Mouse (Mus musculus): ENCODE data around the gene Srm. TPM values are rescaled to one million over a fixed set of nuclear protein-coding genes. Genes with fewer than 3 reads are reported as not detected.

Srm gene
- total and polyA plus RNA-seq, 3 experiments: 305 to 765 (median 332) TPM

- TF ChIP-seq ZMIZ1 (IDR thresholded peaks at IDR 0.05; ENCODE audit: low read depth, low read length) (no peak), MAFK (IDR thresholded peaks at IDR 0.05; ENCODE audit: borderline replicate concordance, low read depth, low read length) (no peak), ELF1 (IDR thresholded peaks at IDR 0.05; ENCODE audit: low read depth, low read length) (no peak; the same call in 1 of the 2 replicates), GATA1 (IDR thresholded peaks at IDR 0.05; ENCODE audit: low read depth, low read length) (no peak), MEF2A (IDR thresholded peaks at IDR 0.05; ENCODE audit: extremely low read depth, insufficient replicate concordance, low read depth, low read length, poor library complexity, severe bottlenecking) (no peak), GABPA (IDR thresholded peaks at IDR 0.05; ENCODE audit: low read depth, low read length) (no peak), NRF1 (IDR thresholded peaks at IDR 0.05; ENCODE audit: insufficient read depth, low read depth, low read length, poor library complexity, severe bottlenecking) (peak; percentile 74), E2F4 (IDR thresholded peaks at IDR 0.05; ENCODE audit: borderline replicate concordance, low read depth, low read length) (peak; percentile 58; the same call in 1 of the 2 replicates), POLR2A (IDR thresholded peaks at IDR 0.05; ENCODE audit: control insufficient read depth in 1 of 2, insufficient read depth in 1 of 2, low read depth in 1 of 2, low read length in 2 of 2, poor library complexity in 1 of 2) (peak; percentile 48 to 79; a peak in 3 of 4 replicates), ETS1 (IDR thresholded peaks at IDR 0.05; ENCODE audit: low read depth, low read length) (0 out of 2 replicates have a peak, but pooled peaks have one; percentile 39), CHD2 (IDR thresholded peaks at IDR 0.05; ENCODE audit: low read length) (peak; percentile 92), NELFE (IDR thresholded peaks at IDR 0.05; ENCODE audit: low read depth, low read length) (peak; percentile 47; the same call in 1 of the 2 replicates), ZC3H11A (IDR thresholded peaks at IDR 0.05; ENCODE audit: low read depth, low read length) (no peak), HCFC1 (IDR thresholded peaks at IDR 0.05; ENCODE audit: low read depth, low read length) (peak; percentile 78), TCF12 (IDR thresholded peaks at IDR 0.05; ENCODE audit: low read depth, low read length) (peak; percentile 43; the same call in 1 of the 2 replicates), TAL1 (IDR thresholded peaks at IDR 0.05; ENCODE audit: low read length) (no peak), MXI1 (IDR thresholded peaks at IDR 0.05; ENCODE audit: low read depth, low read length) (peak; percentile 48; the same call in 1 of the 2 replicates), BHLHE40 (IDR thresholded peaks at IDR 0.05; ENCODE audit: borderline replicate concordance, low read depth, low read length) (no peak), SMC3 (IDR thresholded peaks at IDR 0.05; ENCODE audit: low read depth, low read length) (no peak), MAZ (IDR thresholded peaks at IDR 0.05; ENCODE audit: low read depth, low read length) (no peak), SIN3A (IDR thresholded peaks at IDR 0.05; ENCODE audit: low read length) (no peak; the same call in 1 of the 2 replicates), MYC (IDR thresholded peaks at IDR 0.05; ENCODE audit: low read depth, low read length) (peak; percentile 81; the same call in 1 of the 2 replicates), MAX (IDR thresholded peaks at IDR 0.05; ENCODE audit: low read length) (peak; percentile 97), USF1 (IDR thresholded peaks at IDR 0.05; ENCODE audit: low read depth, low read length) (no peak), JUND (IDR thresholded peaks at IDR 0.05; ENCODE audit: low read depth, low read length) (no peak), POLR2AphosphoS5 (IDR thresholded peaks at IDR 0.05; ENCODE audit: borderline replicate concordance, low read depth, low read length) (no peak), RAD21 (IDR thresholded peaks at IDR 0.05; ENCODE audit: low read depth, low read length) (no peak), RCOR1 (IDR thresholded peaks at IDR 0.05; ENCODE audit: low read depth, low read length) (no peak), EP300 (IDR thresholded peaks at IDR 0.05; ENCODE audit: low read depth in 1 of 2, low read length in 2 of 2) (no peak), TBP (IDR thresholded peaks at IDR 0.05; ENCODE audit: low read depth, low read length) (peak; percentile 61; the same call in 1 of the 2 replicates)
These were observed 32.9 kb upstream of the Srm start, which contains the start of gene Exosc10 for GRCm38 (mm10) chr4:148558297-148559000. Gene Exosc10, plus strand, starts transcription at chr4:148558429.

More at GRCm38 (mm10) chr4:148558297-148559000, 32.9 kb upstream of the Srm start, which contains the start of gene Exosc10:
- H3K27ac ChIP-seq (ENCODE audit: control insufficient read depth, low read depth, low read length): peak within 1 kb of the TSS; percentile 88
- H3K79me2 ChIP-seq (ENCODE audit: control insufficient read depth, insufficient read depth, low read length, poor library complexity): peaks cover 8% of the 10 kb centered on the region
- H3K9ac ChIP-seq (ENCODE audit: control insufficient read depth, low read depth, low read length, poor library complexity, severe bottlenecking): peak within 1 kb of the TSS; percentile 96
- no peaks in the 10 kb centered on the region for H3K9me3 ChIP-seq (replicated peaks; ENCODE audit: insufficient read depth, low read length)
- H3K4me3 ChIP-seq (ENCODE audit: control insufficient read depth in 1 of 2, insufficient read depth in 1 of 2, low read depth in 2 of 2, low read length in 2 of 2): peak within 1 kb of the TSS; percentile 63 to 83
- H3K27me3 ChIP-seq (ENCODE audit: control insufficient read depth in 1 of 2, insufficient read depth in 2 of 2, low read length in 2 of 2): no peaks in the 10 kb centered on the region
- H3K4me1 ChIP-seq (ENCODE audit: control insufficient read depth in 1 of 2, insufficient read depth in 2 of 2, low read length in 2 of 2): peaks cover 0 to 9% of the 10 kb centered on the region in 2 experiments; a peak in 2 of 4 replicates
- DNase-seq (ENCODE audit: low read depth, low spot score): peak; percentile 88
- peaks cover 8 to 11% of the 10 kb centered on the region in 2 experiments for H3K36me3 ChIP-seq (ENCODE audit: control insufficient read depth in 1 of 2, insufficient read depth in 2 of 2, low read length in 2 of 2)

All from MEL (cell line).